Mouse (Mus musculus) neural tube, embryonic 10.5 days (tissue): ENCODE measurements at regions not wholly inside any gene's neighbourhood (a gene's known extent, or its start where the extent isn't known, plus 50 kb on each side); places are given as distances from the start of the nearest gene placed in this dataset.
A peak's percentile ranks its signal among the peaks of the same experiment; 100 is the strongest.
"Not testable (repeated sequence)": the region's sequence is repeated elsewhere in the genome, so short reads cannot be mapped to it uniquely, and the experiment has no call there.

Experiments
- DNase-seq: peaks from one replicate; pipeline ENCODE4 v3.0.0-alpha.2; 2017; ENCODE audit warnings: low spot score; ENCODE audit errors: extremely low spot score

- DNase-seq, result no peak
Observed at GRCm38 (mm10) chr13:7007091-7007490, 358.5 kb upstream of the Pfkp start.

- not testable (repeated sequence) for DNase-seq
Observed at GRCm38 (mm10) chr13:6998508-6999278, 350.1 kb upstream of the Pfkp start.

- DNase-seq, result no peak
Observed at GRCm38 (mm10) chr13:6998094-6998493, 349.5 kb upstream of the Pfkp start.

GRCm38 (mm10) chr13:6992323-6992994 lies 343.9 kb upstream of the Pfkp start:
- peak; percentile 15 for DNase-seq

- peak; percentile 23 for DNase-seq
Observed at GRCm38 (mm10) chr13:6991714-6992113, 343.1 kb upstream of the Pfkp start.

- no peak for DNase-seq
Observed at GRCm38 (mm10) chr13:6985012-6985996, 336.7 kb upstream of the Pfkp start.

- DNase-seq, result no peak
Observed at GRCm38 (mm10) chr13:6955713-6956112, 307.1 kb upstream of the Pfkp start.

GRCm38 (mm10) chr13:6924136-6924535 lies 275.6 kb upstream of the Pfkp start:
- no peak for DNase-seq

- no peak for DNase-seq
Observed at GRCm38 (mm10) chr13:6922357-6922721, 273.8 kb upstream of the Pfkp start.

- no peak for DNase-seq
Observed at GRCm38 (mm10) chr13:6921691-6922356, 273.2 kb upstream of the Pfkp start.

GRCm38 (mm10) chr13:6906000-6906399 lies 257.4 kb upstream of the Pfkp start:
- DNase-seq, result no peak

- no peak for DNase-seq
Observed at GRCm38 (mm10) chr13:6901682-6902081, 253.1 kb upstream of the Pfkp start.

GRCm38 (mm10) chr13:6897666-6898065 lies 249.1 kb upstream of the Pfkp start:
- DNase-seq, result no peak

- DNase-seq, result peak; percentile 33
Observed at GRCm38 (mm10) chr13:6891458-6892076, 243.0 kb upstream of the Pfkp start.

- not testable (repeated sequence) for DNase-seq
Observed at GRCm38 (mm10) chr13:6889446-6889845, 240.9 kb upstream of the Pfkp start.

- no peak for DNase-seq
Observed at GRCm38 (mm10) chr13:6888381-6888780, 239.8 kb upstream of the Pfkp start.

GRCm38 (mm10) chr13:6877018-6877901 lies 228.7 kb upstream of the Pfkp start:
- no peak for DNase-seq

GRCm38 (mm10) chr13:6862186-6862585 lies 213.6 kb upstream of the Pfkp start:
- no peak for DNase-seq

- DNase-seq, result no peak
Observed at GRCm38 (mm10) chr13:6859551-6859950, 211.0 kb upstream of the Pfkp start.
